In the genomic region with DNA sequence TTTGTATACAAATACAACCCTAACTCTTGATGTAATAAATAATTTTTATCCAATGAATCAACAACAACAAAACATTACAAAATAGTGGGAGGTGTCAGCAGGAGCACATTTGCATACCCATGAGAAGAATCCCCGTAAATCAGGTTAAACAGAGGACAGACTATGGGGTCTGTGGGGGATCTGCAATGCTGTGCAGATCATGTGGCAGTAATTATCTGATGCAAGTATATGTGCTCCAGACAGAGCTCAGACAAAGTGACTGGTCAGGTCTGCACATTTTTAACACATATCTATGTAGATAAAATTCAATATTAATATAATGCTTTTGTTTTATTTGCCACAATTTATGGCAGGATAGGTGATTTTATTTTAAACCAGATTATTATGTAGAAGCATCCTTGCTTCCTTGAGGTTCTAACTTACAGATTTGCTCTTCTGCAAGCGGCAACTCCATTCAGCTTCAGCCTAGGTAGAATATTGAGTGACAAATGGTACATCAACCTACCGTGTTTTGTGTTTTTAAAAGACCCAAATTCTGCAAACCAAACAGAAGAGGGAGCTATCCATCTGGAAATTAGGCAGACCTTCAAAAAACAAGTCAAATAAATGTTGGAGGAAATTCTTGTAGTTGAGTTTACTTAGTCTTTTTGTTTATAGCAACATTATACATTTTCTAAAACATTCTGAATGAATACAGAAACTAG, we compare ENCODE assay signal across 12 mouse cellular contexts.
DNase-seq lines count a peak whose midpoint lies in the region; TF ChIP-seq lines count a peak whose summit lies in the region.
"Had no signal": no experiment of that assay in that cellular context is flagged by ENCODE, and none has a peak within 500 bp of the region (broad histone marks: within the 10 kb centered on the region; RNA-seq: fewer than 3 reads in every experiment).

No protein-coding gene starts in this region.

- H3K4me1 ChIP-seq in limb, embryonic 10.5 days = peaks cover 32% of the 10 kb centered on the region

- H3K9me3 ChIP-seq in limb, embryonic 10.5 days (replicated peaks) = no peaks in the 10 kb centered on the region
- H3K9me3 ChIP-seq: G1E; limb, embryonic 12.5 days had no signal

- H3K4me3 ChIP-seq in layer of hippocampus, adult 2 months = no peak overlapping the region
- no peak overlapping the region for H3K4me3 ChIP-seq in limb, embryonic 10.5 days
- H3K4me3 ChIP-seq: limb, embryonic 12.5 days had no signal

- peak; percentile 78 for TF ChIP-seq CTCF in layer of hippocampus, adult 2 months (conservative IDR thresholded peaks at IDR 0.05)

- no peak overlapping the region for H3K27ac ChIP-seq in layer of hippocampus, adult 2 months
- peak overlapping the region; percentile 78 for H3K27ac ChIP-seq in limb, embryonic 10.5 days
- H3K27ac ChIP-seq: limb, embryonic 12.5 days had no signal

- WGBS in limb, embryonic 10.5 days = 38% methylated on average over 3 of the region's 3 CpGs

- H3K27me3 ChIP-seq in limb, embryonic 10.5 days (ENCODE audit: low read depth, poor library complexity, severe bottlenecking) = no peaks in the 10 kb centered on the region
- H3K27me3 ChIP-seq: limb, embryonic 12.5 days had no signal

- DNase-seq in layer of hippocampus, adult 2 months (ENCODE audit: low spot score in 2 of 2) = peak in 1 of 2 experiments; percentile 5
- DNase-seq in layer of hippocampus, adult 11-12 months (ENCODE audit: low spot score) = no peak
- peak; percentile 15 for DNase-seq in embryo, embryonic 10 days (ENCODE audit: low spot score)
- no peak for DNase-seq in limb, embryonic 10.5 days (ENCODE audit: low spot score)
- DNase-seq in retina, postnatal 1 day = peak; percentile 30
- no peak for DNase-seq in c-Kit-positive CD71-positive TER-119-positive erythroid progenitor cells, embryonic 14.5 days (ENCODE audit: low spot score)
- DNase-seq in cerebellum, adult 18-20 months = no peak
- DNase-seq: adrenal gland, adult 8-10 months; cerebellum, adult 8-10 months; lung, postnatal 10 days had no signal

- no peaks in the 10 kb centered on the region for H3K36me3 ChIP-seq in limb, embryonic 10.5 days
- H3K36me3 ChIP-seq: G1E; limb, embryonic 12.5 days had no signal

Comparison
In these comparisons a context has a peak if more than half of its experiments do, and no peak if none do; other contexts are left out.
1. DNase-seq: peak in embryo, embryonic 10 days (single experiment) and retina, postnatal 1 day (single experiment); none in layer of hippocampus, adult 11-12 months (single experiment), limb, embryonic 10.5 days (single experiment), c-Kit-positive CD71-positive TER-119-positive erythroid progenitor cells, embryonic 14.5 days (single experiment) and cerebellum, adult 18-20 months (0 of 2).